Mouse (Mus musculus) E14TG2a.4 (cell line): ENCODE measurements around the gene 1700069L16Rik.
A peak's percentile ranks its signal among the peaks of the same experiment; 100 is the strongest.

Source experiments
- H3K27me3 ChIP-seq: 2 replicates; pipeline ENCODE4 v1.6.1; 2014; ENCODE audit warnings: low read length, control low read depth; ENCODE audit not compliant: insufficient read depth
- H3K36me3 ChIP-seq: 2 replicates; pipeline ENCODE4 v1.6.1; 2014; ENCODE audit warnings: low read length, control low read depth; ENCODE audit not compliant: insufficient read depth
- H3K4me1 ChIP-seq: replicated peaks from 2 replicates; pipeline ENCODE4 v1.6.1; 2014; ENCODE audit warnings: low read depth, low read length, control low read depth
- H3K4me3 ChIP-seq: replicated peaks from 2 replicates; pipeline ENCODE4 v1.5.1; 2014; ENCODE audit warnings: mild to moderate bottlenecking, low read length
- H3K9me3 ChIP-seq: 2 replicates; pipeline ENCODE4 v1.6.1; 2014; ENCODE audit warnings: low read length, control low read depth
- CTCF ChIP-seq: conservative IDR thresholded peaks from 2 replicates; pipeline ENCODE4 v1.5.1; 2014; ENCODE audit warnings: low read length
- NANOG ChIP-seq: IDR thresholded peaks from 2 replicates; pipeline ENCODE4 v1.6.1; 2014; ENCODE audit warnings: borderline replicate concordance, low read length, mixed read lengths
- POU5F1 ChIP-seq: IDR thresholded peaks from 2 replicates; pipeline ENCODE4 v1.6.1; 2014; ENCODE audit warnings: low read length, borderline replicate concordance

The 1700069L16Rik gene

GRCm38 (mm10) chr5:113652215-113652614 is 72.4 kb downstream of the 1700069L16Rik start:
- H3K4me1 ChIP-seq = peaks cover 55% of the 10 kb centered on the region
- H3K27me3 ChIP-seq = peaks cover 38% of the 10 kb centered on the region
- no peaks in the 10 kb centered on the region for H3K9me3 ChIP-seq
- no peak for TF ChIP-seq NANOG
- TF ChIP-seq CTCF = no peak
- TF ChIP-seq POU5F1 = no peak
- H3K4me3 ChIP-seq = no peak overlapping the region; the same call in 1 of the 2 replicates
- 0 out of 2 replicates have a peak, but pooled peaks cover 3% of the 10 kb centered on the region for H3K36me3 ChIP-seq

GRCm38 (mm10) chr5:113650035-113650865 is 74.3 kb downstream of the 1700069L16Rik start, which contains the start of gene Cmklr1:
Gene Cmklr1 (minus strand): TSS chr5:113650426.
- Histone ChIP-seq H3K36me3 (0 out of 2 replicates have a peak, but pooled peaks cover 5% of the 10 kb centered on the region), H3K27me3 (peaks cover 49% of the 10 kb centered on the region), H3K4me1 (peaks cover 52% of the 10 kb centered on the region), H3K9me3 (no peaks in the 10 kb centered on the region), H3K4me3 (peak within 1 kb of the TSS; percentile 64)
- no peak for TF ChIP-seq POU5F1

- Histone ChIP-seq H3K4me3 (no peak overlapping the region), H3K9me3 (no peaks in the 10 kb centered on the region), H3K27me3 (peaks cover 63% of the 10 kb centered on the region), H3K4me1 (peaks cover 48% of the 10 kb centered on the region), H3K36me3 (0 out of 2 replicates have a peak, but pooled peaks cover 5% of the 10 kb centered on the region)
- TF ChIP-seq POU5F1 = no peak
Observed at GRCm38 (mm10) chr5:113648647-113649211, 75.8 kb downstream of the 1700069L16Rik start.

DNA sequence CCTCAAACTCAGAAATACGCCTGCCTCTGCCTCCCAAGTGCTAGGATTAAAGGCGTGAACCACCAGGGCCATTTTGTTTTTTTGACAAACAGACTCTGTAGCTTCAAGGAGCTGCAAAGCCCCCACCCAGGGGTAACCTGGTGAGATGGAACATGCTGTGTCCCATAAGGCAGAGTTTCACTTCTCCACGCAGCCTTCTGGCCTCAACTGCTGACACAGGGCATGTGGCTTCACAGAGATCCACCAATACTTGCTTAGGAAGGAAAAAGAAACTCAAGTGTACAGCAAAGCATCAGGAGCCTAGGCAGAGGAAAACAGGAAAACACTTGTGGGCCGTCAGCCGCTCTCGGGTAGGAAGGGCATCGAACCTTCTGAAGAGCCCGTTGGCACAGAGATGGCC is 77.4 kb downstream of the 1700069L16Rik start:
- Histone ChIP-seq H3K9me3 (no peaks in the 10 kb centered on the region), H3K4me3 (no peak overlapping the region), H3K4me1 (peaks cover 49% of the 10 kb centered on the region), H3K36me3 (0 out of 2 replicates have a peak, but pooled peaks cover 5% of the 10 kb centered on the region), H3K27me3 (peaks cover 63% of the 10 kb centered on the region)
- TF ChIP-seq CTCF (no peak), NANOG (no peak), POU5F1 (no peak)

- no peaks in the 10 kb centered on the region for H3K9me3 ChIP-seq
- 0 out of 2 replicates have a peak, but pooled peaks cover 5% of the 10 kb centered on the region for H3K36me3 ChIP-seq
- peaks cover 43% of the 10 kb centered on the region for H3K4me1 ChIP-seq
- no peak for TF ChIP-seq NANOG
- no peak for TF ChIP-seq CTCF
- no peak for TF ChIP-seq POU5F1
- no peak overlapping the region for H3K4me3 ChIP-seq
- H3K27me3 ChIP-seq = peaks cover 45% of the 10 kb centered on the region
Observed at GRCm38 (mm10) chr5:113644520-113644919, 80.1 kb downstream of the 1700069L16Rik start.

GRCm38 (mm10) chr5:113643107-113643848 is 81.3 kb downstream of the 1700069L16Rik start:
- peaks cover 33% of the 10 kb centered on the region for H3K27me3 ChIP-seq
- H3K4me3 ChIP-seq = peak overlapping the region; percentile 69
- TF ChIP-seq POU5F1 (no peak), NANOG (no peak), CTCF (no peak)
- no peaks in the 10 kb centered on the region for H3K9me3 ChIP-seq
- 0 out of 2 replicates have a peak, but pooled peaks cover 5% of the 10 kb centered on the region for H3K36me3 ChIP-seq
- H3K4me1 ChIP-seq = peaks cover 55% of the 10 kb centered on the region
